Mouse (Mus musculus): Measurements from ENCODE around the gene Grid1. TPM values are rescaled to one million over a fixed set of nuclear protein-coding genes. Genes with fewer than 3 reads are reported as not detected.
A peak's percentile ranks its signal among the peaks of the same experiment; 100 is the strongest.

The Grid1 gene
- polyA plus RNA-seq, 1 experiment from 2014 or later = 0.76 TPM

GRCm38 (mm10) chr14:34917111-34917510, 97.2 kb downstream of the Grid1 start:
- no peak for ATAC-seq (ENCODE audit: low FRiP score, low TSS enrichment)
- H3K4me3 ChIP-seq (ENCODE audit: low read length) = no peak overlapping the region
- H3K36me3 ChIP-seq (ENCODE audit: control insufficient read depth, insufficient read depth, low read length) = no peaks in the 10 kb centered on the region
- no peaks in the 10 kb centered on the region for H3K4me1 ChIP-seq (ENCODE audit: control insufficient read depth, insufficient read depth, low read length)
- H3K9me3 ChIP-seq (ENCODE audit: control insufficient read depth, low read length) = no peaks in the 10 kb centered on the region
- no peak overlapping the region for H3K9ac ChIP-seq (ENCODE audit: low read depth, low read length)
- 36% methylated on average over 1 of the region's 1 CpGs for WGBS
- H3K27me3 ChIP-seq (ENCODE audit: control insufficient read depth, insufficient read depth, low read length) = no peaks in the 10 kb centered on the region
- H3K4me2 ChIP-seq (replicated peaks; ENCODE audit: low read depth, low read length) = no peak overlapping the region
- no peak overlapping the region for H3K27ac ChIP-seq (ENCODE audit: low read depth, low read length)

GRCm38 (mm10) chr14:34919221-34919620, 99.3 kb downstream of the Grid1 start:
- no peak overlapping the region for H3K4me3 ChIP-seq (ENCODE audit: low read length)
- no peaks in the 10 kb centered on the region for H3K9me3 ChIP-seq (ENCODE audit: control insufficient read depth, low read length)
- H3K4me1 ChIP-seq (ENCODE audit: control insufficient read depth, insufficient read depth, low read length) = no peaks in the 10 kb centered on the region
- ATAC-seq (ENCODE audit: low FRiP score, low TSS enrichment) = no peak
- 76% methylated on average over 6 of the region's 6 CpGs for WGBS
- H3K27ac ChIP-seq (ENCODE audit: low read depth, low read length) = no peak overlapping the region
- H3K4me2 ChIP-seq (replicated peaks; ENCODE audit: low read depth, low read length) = no peak overlapping the region
- H3K9ac ChIP-seq (ENCODE audit: low read depth, low read length) = no peak overlapping the region
- no peaks in the 10 kb centered on the region for H3K36me3 ChIP-seq (ENCODE audit: control insufficient read depth, insufficient read depth, low read length)
- H3K27me3 ChIP-seq (ENCODE audit: control insufficient read depth, insufficient read depth, low read length) = no peaks in the 10 kb centered on the region

- H3K9me3 ChIP-seq (ENCODE audit: control insufficient read depth, low read length) = no peaks in the 10 kb centered on the region
- ATAC-seq (ENCODE audit: low FRiP score, low TSS enrichment) = no peak
- H3K4me3 ChIP-seq (ENCODE audit: low read length) = no peak overlapping the region
- H3K9ac ChIP-seq (ENCODE audit: low read depth, low read length) = no peak overlapping the region
- no peaks in the 10 kb centered on the region for H3K4me1 ChIP-seq (ENCODE audit: control insufficient read depth, insufficient read depth, low read length)
- H3K36me3 ChIP-seq (ENCODE audit: control insufficient read depth, insufficient read depth, low read length) = no peaks in the 10 kb centered on the region
- H3K27me3 ChIP-seq (ENCODE audit: control insufficient read depth, insufficient read depth, low read length) = no peaks in the 10 kb centered on the region
- 57% methylated on average over 9 of the region's 9 CpGs for WGBS
- no peak overlapping the region for H3K27ac ChIP-seq (ENCODE audit: low read depth, low read length)
- no peak overlapping the region for H3K4me2 ChIP-seq (replicated peaks; ENCODE audit: low read depth, low read length)
These were observed 101.4 kb downstream of the Grid1 start for GRCm38 (mm10) chr14:34921265-34921664.

GRCm38 (mm10) chr14:34925021-34925420, 105.1 kb downstream of the Grid1 start:
- ATAC-seq (ENCODE audit: low FRiP score, low TSS enrichment) = no peak
- H3K9ac ChIP-seq (ENCODE audit: low read depth, low read length) = no peak overlapping the region
- no peak overlapping the region for H3K27ac ChIP-seq (ENCODE audit: low read depth, low read length)
- H3K4me2 ChIP-seq (replicated peaks; ENCODE audit: low read depth, low read length) = no peak overlapping the region
- H3K4me1 ChIP-seq (ENCODE audit: control insufficient read depth, insufficient read depth, low read length) = no peaks in the 10 kb centered on the region
- H3K36me3 ChIP-seq (ENCODE audit: control insufficient read depth, insufficient read depth, low read length) = no peaks in the 10 kb centered on the region
- no peaks in the 10 kb centered on the region for H3K27me3 ChIP-seq (ENCODE audit: control insufficient read depth, insufficient read depth, low read length)
- H3K4me3 ChIP-seq (ENCODE audit: low read length) = no peak overlapping the region
- no peaks in the 10 kb centered on the region for H3K9me3 ChIP-seq (ENCODE audit: control insufficient read depth, low read length)
- WGBS = 68% methylated on average over 5 of the region's 5 CpGs

- Histone ChIP-seq H3K27ac (ENCODE audit: low read depth, low read length) (no peak overlapping the region), H3K4me1 (ENCODE audit: control insufficient read depth, insufficient read depth, low read length) (no peaks in the 10 kb centered on the region), H3K27me3 (ENCODE audit: control insufficient read depth, insufficient read depth, low read length) (no peaks in the 10 kb centered on the region), H3K4me3 (ENCODE audit: low read length) (no peak overlapping the region), H3K9ac (ENCODE audit: low read depth, low read length) (no peak overlapping the region), H3K36me3 (ENCODE audit: control insufficient read depth, insufficient read depth, low read length) (no peaks in the 10 kb centered on the region), H3K9me3 (ENCODE audit: control insufficient read depth, low read length) (no peaks in the 10 kb centered on the region), H3K4me2 (replicated peaks; ENCODE audit: low read depth, low read length) (no peak overlapping the region)
- 85% methylated on average over 8 of the region's 8 CpGs for WGBS
- ATAC-seq (ENCODE audit: low FRiP score, low TSS enrichment) = no peak
These were observed 110.3 kb downstream of the Grid1 start for GRCm38 (mm10) chr14:34930040-34930719.

GRCm38 (mm10) chr14:34933197-34933596, 113.3 kb downstream of the Grid1 start:
- Histone ChIP-seq H3K4me1 (ENCODE audit: control insufficient read depth, insufficient read depth, low read length) (no peaks in the 10 kb centered on the region), H3K4me3 (ENCODE audit: low read length) (no peak overlapping the region), H3K27ac (ENCODE audit: low read depth, low read length) (no peak overlapping the region), H3K4me2 (replicated peaks; ENCODE audit: low read depth, low read length) (no peak overlapping the region), H3K9ac (ENCODE audit: low read depth, low read length) (no peak overlapping the region), H3K9me3 (ENCODE audit: control insufficient read depth, low read length) (no peaks in the 10 kb centered on the region), H3K36me3 (ENCODE audit: control insufficient read depth, insufficient read depth, low read length) (no peaks in the 10 kb centered on the region), H3K27me3 (ENCODE audit: control insufficient read depth, insufficient read depth, low read length) (no peaks in the 10 kb centered on the region)
- 36% methylated on average over 4 of the region's 4 CpGs for WGBS
- ATAC-seq (ENCODE audit: low FRiP score, low TSS enrichment) = no peak

- Histone ChIP-seq H3K4me1 (ENCODE audit: control insufficient read depth, insufficient read depth, low read length) (no peaks in the 10 kb centered on the region), H3K4me3 (ENCODE audit: low read length) (no peak overlapping the region), H3K9me3 (ENCODE audit: control insufficient read depth, low read length) (no peaks in the 10 kb centered on the region), H3K9ac (ENCODE audit: low read depth, low read length) (no peak overlapping the region), H3K36me3 (ENCODE audit: control insufficient read depth, insufficient read depth, low read length) (no peaks in the 10 kb centered on the region), H3K27me3 (ENCODE audit: control insufficient read depth, insufficient read depth, low read length) (no peaks in the 10 kb centered on the region), H3K4me2 (replicated peaks; ENCODE audit: low read depth, low read length) (peak overlapping the region; percentile 15; the same call in 1 of the 2 replicates), H3K27ac (ENCODE audit: low read depth, low read length) (no peak overlapping the region)
- 14% methylated on average over 13 of the region's 13 CpGs for WGBS
- peak; percentile 59 for ATAC-seq (ENCODE audit: low FRiP score, low TSS enrichment)
These were observed 116.4 kb downstream of the Grid1 start for GRCm38 (mm10) chr14:34936192-34936770.

GRCm38 (mm10) chr14:34944390-34944979, 124.6 kb downstream of the Grid1 start:
- Histone ChIP-seq H3K4me2 (replicated peaks; ENCODE audit: low read depth, low read length) (no peak overlapping the region), H3K9ac (ENCODE audit: low read depth, low read length) (no peak overlapping the region), H3K4me1 (ENCODE audit: control insufficient read depth, insufficient read depth, low read length) (no peaks in the 10 kb centered on the region), H3K36me3 (ENCODE audit: control insufficient read depth, insufficient read depth, low read length) (no peaks in the 10 kb centered on the region), H3K27me3 (ENCODE audit: control insufficient read depth, insufficient read depth, low read length) (no peaks in the 10 kb centered on the region), H3K9me3 (ENCODE audit: control insufficient read depth, low read length) (no peaks in the 10 kb centered on the region), H3K4me3 (ENCODE audit: low read length) (no peak overlapping the region), H3K27ac (ENCODE audit: low read depth, low read length) (no peak overlapping the region)
- no peak for ATAC-seq (ENCODE audit: low FRiP score, low TSS enrichment)
- 92% methylated on average over 14 of the region's 14 CpGs for WGBS

Measured in kidney, embryonic 14.5 days (tissue).